Mouse (Mus musculus) spleen, postnatal 14 days (tissue): Measurements from ENCODE around the gene Stag2.

Source experiments
- DNase-seq, 2 experiments: peaks; one replicate each; pipeline ENCODE4 v3.0.0; 2021 to 2022; ENCODE audit warnings: low spot score in 2 of 2

Stag2 gene

DNA sequence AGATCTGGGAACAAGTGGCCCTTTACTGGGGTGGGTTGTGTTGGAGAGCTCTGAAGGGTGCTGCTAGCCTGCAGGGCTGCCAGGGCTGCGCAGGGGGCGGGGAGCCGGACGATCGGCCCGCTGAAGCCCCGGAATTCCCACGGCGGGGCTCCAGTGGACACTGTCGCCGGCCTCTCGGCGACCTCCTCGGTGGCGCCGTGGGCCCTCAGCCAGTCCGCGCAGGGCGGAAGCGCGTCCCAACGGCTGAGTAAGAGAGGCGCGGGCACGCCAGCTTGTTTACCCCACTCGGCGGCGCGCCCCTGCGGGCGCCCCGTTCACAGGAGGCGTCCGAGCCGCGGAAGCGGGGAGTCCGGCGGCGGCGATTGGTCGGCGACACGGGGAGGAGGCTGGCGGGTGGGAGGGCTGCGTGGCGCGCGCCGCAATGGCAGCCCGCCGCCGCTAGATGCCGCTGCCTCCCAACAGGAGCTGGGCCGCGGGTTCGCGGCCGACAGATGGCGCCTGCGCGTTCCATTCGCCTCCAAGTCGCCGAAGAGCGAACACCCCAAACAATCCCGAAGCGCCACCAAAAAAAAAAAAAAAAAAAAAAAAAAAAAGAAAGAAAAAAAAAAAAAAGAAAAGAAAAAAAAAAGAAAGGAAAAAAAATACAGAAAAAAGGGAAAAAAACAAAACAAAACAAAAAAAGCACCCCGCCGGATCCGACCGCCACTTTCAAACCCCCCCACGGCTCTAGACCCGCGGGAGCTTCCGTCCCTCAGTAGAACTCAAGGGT, at the start of gene Stag2:
Stag2 (plus strand) TSS at position 530 of the 769 bp plus-strand sequence.
- DNase-seq: peak; percentile 75 to 84

DNA sequence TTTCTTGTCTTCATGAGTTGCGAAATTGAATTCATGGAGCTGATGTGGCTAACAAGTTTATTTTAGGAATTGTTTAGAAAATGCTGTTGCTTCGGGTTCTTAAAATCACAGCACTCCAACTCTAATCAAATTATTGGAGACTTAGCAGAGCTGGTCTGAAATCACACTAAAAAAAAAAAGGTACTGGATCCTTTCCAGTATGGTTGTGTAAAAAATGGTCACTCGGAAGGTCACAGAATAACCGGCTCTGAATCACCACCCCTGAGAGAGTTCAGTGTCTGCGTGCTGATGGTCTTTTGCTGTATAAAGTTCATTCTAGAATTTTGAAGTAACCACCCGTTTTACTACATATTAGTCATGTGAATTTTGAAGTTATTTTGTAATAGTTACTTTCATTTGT, 42.0 kb upstream of the Stag2 start:
- DNase-seq: no peak

DNA sequence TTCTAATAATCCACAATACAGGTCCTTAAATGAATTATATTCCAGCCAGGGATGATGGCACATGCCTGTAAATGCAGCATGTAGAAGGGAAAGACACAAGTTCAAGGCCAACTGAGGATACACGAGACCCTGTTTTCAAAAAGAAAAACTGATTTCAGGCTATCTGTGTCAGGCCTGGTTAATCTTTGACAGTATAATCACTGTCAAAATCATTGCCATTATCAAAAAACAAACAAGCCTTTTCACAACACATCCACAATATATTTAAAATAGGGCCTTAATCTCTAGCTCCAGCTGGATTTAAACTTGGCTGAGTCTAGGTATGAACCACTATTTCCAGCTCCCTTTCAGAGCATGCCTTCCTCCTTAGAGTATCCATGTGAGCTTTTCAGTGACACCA, 38.5 kb upstream of the Stag2 start:
- DNase-seq: no peak

- no peak for DNase-seq
Observed at GRCm38 (mm10) chrX:42119442-42120048, 29.6 kb upstream of the Stag2 start.

- DNase-seq: no peak
Observed at GRCm38 (mm10) chrX:42124963-42125697, 24.0 kb upstream of the Stag2 start.

- DNase-seq: no peak
Observed at GRCm38 (mm10) chrX:42139882-42140281, 9.2 kb upstream of the Stag2 start.

DNA sequence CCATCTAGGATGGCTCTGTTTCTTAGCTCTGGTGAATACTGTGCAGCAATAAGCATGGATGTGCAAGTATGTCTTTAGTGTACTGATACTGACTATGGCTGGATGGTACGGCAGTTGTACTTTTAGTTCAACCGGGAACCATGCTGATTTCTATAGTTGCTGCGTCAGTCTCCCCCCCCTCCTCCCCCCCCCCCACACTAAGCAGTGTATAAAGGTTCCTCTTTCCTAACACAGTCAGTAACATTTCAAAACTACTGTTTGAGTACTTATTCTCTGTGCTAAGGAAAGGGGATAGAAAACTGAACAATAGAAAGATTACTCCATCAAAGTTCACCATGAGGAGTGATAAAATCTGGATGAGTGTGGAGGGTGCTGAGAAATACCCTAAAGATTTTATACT, 6.5 kb upstream of the Stag2 start:
- no peak for DNase-seq

DNA sequence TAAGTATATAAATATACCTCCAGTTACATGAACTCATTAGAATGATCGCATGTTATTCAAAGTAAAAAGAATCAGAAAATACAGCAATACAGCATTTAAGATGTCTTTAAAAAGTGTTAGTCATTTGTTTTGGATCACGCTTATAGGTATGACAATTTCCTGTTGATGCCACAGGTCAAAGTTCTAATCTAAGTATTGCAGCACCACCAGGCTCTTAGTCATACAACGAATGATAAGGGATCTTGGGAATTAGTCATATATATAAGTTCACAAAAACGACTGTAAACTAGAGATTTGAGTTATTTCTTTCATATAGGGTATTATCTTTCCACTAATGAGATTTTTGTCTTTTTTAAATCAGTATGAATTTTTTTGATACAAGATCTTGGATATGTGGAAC, 5.1 kb upstream of the Stag2 start:
- no peak for DNase-seq

- DNase-seq: peak; percentile 6 to 7
Observed at GRCm38 (mm10) chrX:42148016-42148451, 1.1 kb upstream of the Stag2 start.

GRCm38 (mm10) chrX:42149557-42150345, 634 bp downstream of the Stag2 start:
- peak; percentile 20 to 30 for DNase-seq

DNA sequence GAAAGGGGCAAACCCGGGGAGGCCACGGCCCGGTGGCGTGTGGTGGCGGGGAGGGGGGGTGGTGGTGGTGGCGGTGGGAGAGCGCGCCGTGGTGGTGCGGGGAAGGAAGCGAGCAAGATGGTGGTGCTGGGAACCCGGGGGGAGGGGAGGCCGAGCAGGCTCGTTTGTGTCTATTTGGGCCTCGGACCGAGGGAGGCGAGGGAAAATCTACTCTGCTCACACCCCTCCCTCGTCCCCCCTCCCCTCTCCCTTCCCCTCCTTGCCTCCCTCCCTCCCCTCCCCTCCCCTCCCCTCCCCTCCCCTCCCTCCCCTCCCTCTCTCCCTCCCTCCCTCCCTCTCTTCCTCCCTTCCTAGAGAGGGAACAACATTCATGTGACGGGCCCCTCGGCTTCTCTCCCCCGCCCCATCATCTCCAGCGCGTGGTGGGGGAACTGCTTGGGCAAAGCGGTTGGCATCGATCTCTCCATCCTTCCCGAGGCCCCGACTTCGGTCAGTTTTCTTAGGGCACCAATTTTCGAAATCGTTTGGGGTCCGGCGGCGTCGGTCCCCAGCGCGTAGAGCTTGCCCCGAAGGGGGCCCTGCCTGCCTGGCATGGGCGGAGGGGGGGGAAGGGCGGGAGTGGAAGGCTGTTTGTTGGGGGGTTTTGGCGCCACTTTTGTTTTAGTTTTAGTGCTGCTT, 1.4 kb downstream of the Stag2 start:
- DNase-seq: peak; percentile 45 to 55

GRCm38 (mm10) chrX:42151024-42151754, 2.1 kb downstream of the Stag2 start:
- DNase-seq: no peak

- DNase-seq: peak; percentile 23 to 45
Observed at GRCm38 (mm10) chrX:42151903-42152369, 2.8 kb downstream of the Stag2 start.

DNA sequence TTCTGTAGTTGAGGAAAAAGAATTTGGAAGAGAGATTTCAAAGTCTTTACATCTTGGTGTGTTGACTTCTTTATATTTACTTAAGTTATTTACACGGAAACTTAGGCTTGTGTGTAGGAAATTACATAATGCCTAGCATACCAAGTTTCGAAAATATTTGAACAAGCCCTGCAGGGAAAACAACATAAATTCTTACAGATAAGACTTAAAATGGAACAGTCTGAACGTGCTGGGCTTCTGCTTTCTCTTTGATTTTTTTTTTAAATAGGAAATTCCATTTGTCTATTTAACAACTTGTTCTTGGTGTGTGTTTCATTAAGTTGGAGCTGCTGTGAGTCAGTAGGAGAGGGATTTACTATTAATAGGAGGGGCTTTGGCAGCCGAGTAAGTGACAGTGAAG, 3.9 kb downstream of the Stag2 start:
- no peak for DNase-seq

GRCm38 (mm10) chrX:42165455-42165854, 16.3 kb downstream of the Stag2 start:
- no peak for DNase-seq

GRCm38 (mm10) chrX:42170811-42171210, 21.7 kb downstream of the Stag2 start:
- no peak for DNase-seq

- no peak for DNase-seq
Observed at GRCm38 (mm10) chrX:42187590-42187989, 38.5 kb downstream of the Stag2 start.

DNA sequence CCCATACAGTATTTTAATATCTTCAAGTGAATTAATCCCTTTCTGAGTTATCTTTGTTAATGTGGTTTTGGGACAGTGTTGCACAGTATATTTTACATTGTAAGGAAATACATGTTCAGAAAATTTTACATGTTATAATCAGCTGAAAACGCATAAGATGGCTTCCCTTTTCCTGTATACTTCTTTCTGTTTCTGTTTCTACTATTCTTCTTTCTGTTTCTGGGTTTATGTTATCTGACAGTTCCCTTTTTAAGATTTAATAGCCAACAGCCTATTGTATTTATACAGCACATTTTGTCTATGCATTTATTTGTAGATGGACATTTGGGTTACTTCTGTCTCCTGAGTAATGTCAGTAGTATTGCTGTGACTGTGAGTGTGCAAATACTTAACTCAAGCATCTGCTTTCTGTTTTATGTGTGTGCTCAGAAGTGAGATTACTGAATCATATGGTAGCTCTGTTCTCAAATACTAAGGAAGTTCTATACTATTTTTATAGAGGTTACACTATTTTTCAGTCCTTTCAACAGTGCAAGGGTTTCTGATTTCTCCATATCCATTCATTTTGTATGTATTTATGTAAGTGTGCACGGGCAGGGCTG, 39.8 kb downstream of the Stag2 start:
- DNase-seq: no peak

DNA sequence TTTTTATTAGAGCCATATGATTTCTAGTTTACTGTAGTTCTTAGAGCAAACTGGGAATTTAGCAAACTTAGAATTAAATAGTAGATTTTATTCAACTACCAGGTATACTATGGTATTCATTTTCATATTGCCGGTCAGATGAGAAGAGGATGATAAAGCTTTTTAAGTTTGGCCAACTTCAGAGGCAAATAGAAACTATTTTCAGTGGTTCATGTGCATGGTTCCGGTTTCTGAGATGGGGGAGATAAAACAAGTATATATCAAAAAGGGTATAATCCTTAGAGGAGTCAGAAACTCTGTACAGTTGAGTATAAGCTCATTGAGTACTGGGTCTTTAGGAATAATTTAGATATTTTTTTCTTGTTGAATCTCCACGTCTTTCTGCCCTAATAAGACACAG, 45.5 kb downstream of the Stag2 start:
- DNase-seq: no peak

GRCm38 (mm10) chrX:42202482-42202881, 53.4 kb downstream of the Stag2 start:
- no peak for DNase-seq
